Mouse (Mus musculus): ENCODE data around the gene Sarm1. TPM values are rescaled to one million over a fixed set of nuclear protein-coding genes. Genes with fewer than 3 reads are reported as not detected.

Sarm1 gene
- total and polyA plus RNA-seq, 3 experiments, result 0.50 to 1.1 (median 0.55) TPM

DNA sequence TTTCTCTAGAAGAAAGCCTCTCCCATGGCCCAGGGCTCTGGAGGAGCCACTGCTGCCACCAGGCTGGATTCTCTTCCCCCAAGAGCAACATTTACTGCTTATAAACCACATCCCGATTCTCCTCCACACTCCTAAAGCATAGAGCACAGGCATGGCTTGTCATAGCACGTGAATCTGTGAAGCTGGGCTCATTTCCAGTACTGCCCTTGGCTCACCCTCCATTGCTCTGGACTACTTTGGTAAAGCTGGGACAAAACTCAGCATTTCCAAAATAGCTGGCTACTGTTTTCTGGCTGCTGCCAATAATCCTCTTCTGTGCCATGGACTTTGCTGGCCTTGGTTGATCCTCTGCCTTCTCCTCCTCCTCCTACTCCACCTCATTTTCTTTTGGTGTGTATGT is 73.2 kb downstream of the Sarm1 start:
- TF ChIP-seq EP300 (IDR thresholded peaks at IDR 0.05; ENCODE audit: low read length), result no peak
- no peak for TF ChIP-seq ELF1 (IDR thresholded peaks at IDR 0.05; ENCODE audit: low read depth, low read length)
- TF ChIP-seq ZKSCAN1 (IDR thresholded peaks at IDR 0.05; ENCODE audit: borderline replicate concordance, low read depth, low read length), result no peak
- TF ChIP-seq MEF2A (IDR thresholded peaks at IDR 0.05; ENCODE audit: borderline replicate concordance, low read depth, low read length), result no peak
- TF ChIP-seq E2F4 (IDR thresholded peaks at IDR 0.05; ENCODE audit: insufficient replicate concordance, low read depth, low read length), result no peak
- no peak for TF ChIP-seq ETS1 (conservative IDR thresholded peaks at IDR 0.05; ENCODE audit: low read depth, low read length)
- no peak for TF ChIP-seq ZC3H11A (IDR thresholded peaks at IDR 0.05; ENCODE audit: low read depth, low read length)
- TF ChIP-seq SMC3 (IDR thresholded peaks at IDR 0.05; ENCODE audit: low read depth, low read length), result no peak
- H3K4me3 ChIP-seq (replicated peaks in 1 of 3; ENCODE audit: low read depth in 2 of 3, low read length in 2 of 3, poor library complexity in 1 of 3), result no peak overlapping the region
- no peaks in the 10 kb centered on the region for H3K9me3 ChIP-seq (replicated peaks; ENCODE audit: low read length)
- in situ Hi-C loops (cut with MboI; ENCODE audit: low pct_ligation_motif_present, low pct_unique_long_range_greater_than_20kb, low sequenced_read_pairs), result no loop called here
- DNase-seq (ENCODE audit: extremely low read depth), result no peak
- H3K27ac ChIP-seq (ENCODE audit: insufficient read depth, low read depth), result no peak overlapping the region
- H3K4me1 ChIP-seq (ENCODE audit: control insufficient read depth in 1 of 2, insufficient read depth in 2 of 2), result peaks cover 5 to 7% of the 10 kb centered on the region in 2 experiments; a peak in 2 of 4 replicates
- H3K36me3 ChIP-seq (replicated peaks in 1 of 2; ENCODE audit: control insufficient read depth in 1 of 2, insufficient read depth in 1 of 2, low read length in 1 of 2), result no peaks in the 10 kb centered on the region
- H3K9ac ChIP-seq (ENCODE audit: insufficient read depth, low read depth), result no peak overlapping the region
- H3K4me2 ChIP-seq (ENCODE audit: insufficient read depth, low read depth, poor library complexity, severe bottlenecking), result no peak overlapping the region
- no peaks in the 10 kb centered on the region for H3K79me2 ChIP-seq (replicated peaks; ENCODE audit: control insufficient read depth, extremely low read depth, insufficient read depth, poor library complexity, severe bottlenecking)
- dilution Hi-C loops (cut with MboI; ENCODE audit: extremely low pct_ligation_motif_present, extremely low pct_unique_long_range_greater_than_20kb, low sequenced_read_pairs), result no loop called here
- peaks cover 70% of the 10 kb centered on the region for H3K27me3 ChIP-seq (replicated peaks)

Other genes with a start within 250 kb of the Sarm1 start
- 89.3 and 108 TPM in 2 replicates for gene 2610507B11Rik, start 236.0 kb downstream of the Sarm1 start, total RNA-seq (2012; rRNA removed)
- 55.8 and 58.9 TPM in 2 replicates for gene 2610507B11Rik, start 236.0 kb downstream of the Sarm1 start, total RNA-seq (2014; rRNA removed)
- gene 2610507B11Rik, start 236.0 kb downstream of the Sarm1 start, polyA plus RNA-seq (2012; ENCODE audit: insufficient read length, low read depth), result 96.9 and 97.9 TPM in 2 replicates
- gene BC030499, start 206.9 kb downstream of the Sarm1 start, total RNA-seq (2012; rRNA removed), result 1.1 and 1.3 TPM in 2 replicates
- gene BC030499, start 206.9 kb downstream of the Sarm1 start, total RNA-seq (2014; rRNA removed), result 0.70 and 0.81 TPM in 2 replicates
- gene BC030499, start 206.9 kb downstream of the Sarm1 start, polyA plus RNA-seq (2012; ENCODE audit: insufficient read length, low read depth), result 1.3 and 1.4 TPM in 2 replicates
- gene Spag5, start 196.2 kb downstream of the Sarm1 start, total RNA-seq (2012; rRNA removed), result 57.0 and 57.2 TPM in 2 replicates
- 47.7 and 50.4 TPM in 2 replicates for gene Spag5, start 196.2 kb downstream of the Sarm1 start, total RNA-seq (2014; rRNA removed)
- 81.8 and 92.3 TPM in 2 replicates for gene Spag5, start 196.2 kb downstream of the Sarm1 start, polyA plus RNA-seq (2012; ENCODE audit: insufficient read length, low read depth)
- gene Aldoc, start 174.8 kb downstream of the Sarm1 start, total RNA-seq (2012; rRNA removed), result 23.6 and 90.2 TPM in 2 replicates
- 96.5 and 119 TPM in 2 replicates for gene Aldoc, start 174.8 kb downstream of the Sarm1 start, total RNA-seq (2014; rRNA removed)
- gene Aldoc, start 174.8 kb downstream of the Sarm1 start, polyA plus RNA-seq (2012; ENCODE audit: insufficient read length, low read depth), result 20.4 and 25.0 TPM in 2 replicates
- gene Pigs, start 169.3 kb downstream of the Sarm1 start, total RNA-seq (2012; rRNA removed), result 51.2 and 53.1 TPM in 2 replicates
- gene Pigs, start 169.3 kb downstream of the Sarm1 start, total RNA-seq (2014; rRNA removed), result 25.7 and 26.3 TPM in 2 replicates
- 51.8 and 65.4 TPM in 2 replicates for gene Pigs, start 169.3 kb downstream of the Sarm1 start, polyA plus RNA-seq (2012; ENCODE audit: insufficient read length, low read depth)
- gene Unc119, start 154.3 kb downstream of the Sarm1 start, total RNA-seq (2012; rRNA removed), result 80.5 and 81.6 TPM in 2 replicates
- gene Unc119, start 154.3 kb downstream of the Sarm1 start, total RNA-seq (2014; rRNA removed), result 197 and 227 TPM in 2 replicates
- gene Unc119, start 154.3 kb downstream of the Sarm1 start, polyA plus RNA-seq (2012; ENCODE audit: insufficient read length, low read depth), result 146 and 173 TPM in 2 replicates
- gene Foxn1, start 111.2 kb downstream of the Sarm1 start, total RNA-seq (2012; rRNA removed), result not detected in 2 replicates
- not detected in 2 replicates for gene Foxn1, start 111.2 kb downstream of the Sarm1 start, total RNA-seq (2014; rRNA removed)
- not detected in 2 replicates for gene Foxn1, start 111.2 kb downstream of the Sarm1 start, polyA plus RNA-seq (2012; ENCODE audit: insufficient read length, low read depth)
- not detected in 2 replicates for gene Slc13a2, start 75.5 kb downstream of the Sarm1 start, total RNA-seq (2012; rRNA removed)
- gene Slc13a2, start 75.5 kb downstream of the Sarm1 start, total RNA-seq (2014; rRNA removed), result not detected in 2 replicates
- gene Slc13a2, start 75.5 kb downstream of the Sarm1 start, polyA plus RNA-seq (2012; ENCODE audit: insufficient read length, low read depth), result not detected in 2 replicates
- 6.1 and 6.8 TPM in 2 replicates for gene Slc46a1, start 32.1 kb downstream of the Sarm1 start, total RNA-seq (2012; rRNA removed)
- 4.2 and 4.4 TPM in 2 replicates for gene Slc46a1, start 32.1 kb downstream of the Sarm1 start, total RNA-seq (2014; rRNA removed)
- gene Slc46a1, start 32.1 kb downstream of the Sarm1 start, polyA plus RNA-seq (2012; ENCODE audit: insufficient read length, low read depth), result 5.4 and 6.0 TPM in 2 replicates
- not detected in 2 replicates for gene Vtn, start 1.3 kb upstream of the Sarm1 start, total RNA-seq (2012; rRNA removed)
- gene Vtn, start 1.3 kb upstream of the Sarm1 start, total RNA-seq (2014; rRNA removed), result not detected in 2 replicates
- gene Vtn, start 1.3 kb upstream of the Sarm1 start, polyA plus RNA-seq (2012; ENCODE audit: insufficient read length, low read depth), result not detected in 2 replicates
- not detected in 2 replicates for gene Sebox, start 5.7 kb upstream of the Sarm1 start, total RNA-seq (2012; rRNA removed)
- not detected in 2 replicates for gene Sebox, start 5.7 kb upstream of the Sarm1 start, total RNA-seq (2014; rRNA removed)
- gene Sebox, start 5.7 kb upstream of the Sarm1 start, polyA plus RNA-seq (2012; ENCODE audit: insufficient read length, low read depth), result not detected in 2 replicates
- gene Tmem199, start 14.4 kb upstream of the Sarm1 start, total RNA-seq (2012; rRNA removed), result 80.4 and 93.6 TPM in 2 replicates
- gene Tmem199, start 14.4 kb upstream of the Sarm1 start, total RNA-seq (2014; rRNA removed), result 109 and 118 TPM in 2 replicates
- 67.3 and 75.5 TPM in 2 replicates for gene Tmem199, start 14.4 kb upstream of the Sarm1 start, polyA plus RNA-seq (2012; ENCODE audit: insufficient read length, low read depth)
- 103 and 119 TPM in 2 replicates for gene Poldip2, start 14.4 kb upstream of the Sarm1 start, total RNA-seq (2012; rRNA removed)
- gene Poldip2, start 14.4 kb upstream of the Sarm1 start, total RNA-seq (2014; rRNA removed), result 93.5 and 102 TPM in 2 replicates
- gene Poldip2, start 14.4 kb upstream of the Sarm1 start, polyA plus RNA-seq (2012; ENCODE audit: insufficient read length, low read depth), result 144 and 151 TPM in 2 replicates
- gene Tnfaip1, start 38.6 kb upstream of the Sarm1 start, total RNA-seq (2012; rRNA removed), result 24.6 and 26.7 TPM in 2 replicates
- 19.5 TPM in 2 replicates for gene Tnfaip1, start 38.6 kb upstream of the Sarm1 start, total RNA-seq (2014; rRNA removed)
- gene Tnfaip1, start 38.6 kb upstream of the Sarm1 start, polyA plus RNA-seq (2012; ENCODE audit: insufficient read length, low read depth), result 44.9 and 46.0 TPM in 2 replicates
- gene Ift20, start 38.6 kb upstream of the Sarm1 start, total RNA-seq (2012; rRNA removed), result 124 and 134 TPM in 2 replicates
- 151 and 181 TPM in 2 replicates for gene Ift20, start 38.6 kb upstream of the Sarm1 start, total RNA-seq (2014; rRNA removed)
- gene Ift20, start 38.6 kb upstream of the Sarm1 start, polyA plus RNA-seq (2012; ENCODE audit: insufficient read length, low read depth), result 136 and 142 TPM in 2 replicates
- 213 and 282 TPM in 2 replicates for gene Tmem97, start 53.0 kb upstream of the Sarm1 start, total RNA-seq (2012; rRNA removed)
- 315 and 347 TPM in 2 replicates for gene Tmem97, start 53.0 kb upstream of the Sarm1 start, total RNA-seq (2014; rRNA removed)
- 243 and 268 TPM in 2 replicates for gene Tmem97, start 53.0 kb upstream of the Sarm1 start, polyA plus RNA-seq (2012; ENCODE audit: insufficient read length, low read depth)
- 14.8 and 17.1 TPM in 2 replicates for gene Nlk, start 199.6 kb upstream of the Sarm1 start, total RNA-seq (2012; rRNA removed)
- 22.4 and 22.9 TPM in 2 replicates for gene Nlk, start 199.6 kb upstream of the Sarm1 start, total RNA-seq (2014; rRNA removed)
- 15.6 and 20.4 TPM in 2 replicates for gene Nlk, start 199.6 kb upstream of the Sarm1 start, polyA plus RNA-seq (2012; ENCODE audit: insufficient read length, low read depth)

All from CH12.LX (cell line).